Mouse (Mus musculus) stomach, postnatal 0 days (tissue): Measurements from ENCODE around the gene Ankib1. TPM values are rescaled to one million over a fixed set of nuclear protein-coding genes. Genes with fewer than 3 reads are reported as not detected.
"Not testable (repeated sequence)": the region's sequence is repeated elsewhere in the genome, so short reads cannot be mapped to it uniquely, and the experiment has no call there.

ENCODE experiments used
- ATAC-seq: fragments of 200-750 bp; cut with Nextera tagmentation; 2 replicates; pipeline ENCODE4 v1.8.0; 2017; ENCODE audit not compliant: low FRiP score, low TSS enrichment
- DNase-seq: peaks from one replicate; pipeline ENCODE4 v3.0.0-alpha.2; 2016; ENCODE audit warnings: low spot score
- H3K27ac ChIP-seq: fragments of 300-500 bp; sonication (generic); replicated peaks from 2 replicates; pipeline ENCODE4 v1.5.1; 2014; ENCODE audit warnings: mild to moderate bottlenecking, control low read depth
- H3K27me3 ChIP-seq: fragments of 300-500 bp; sonication (generic); 2 replicates; pipeline ENCODE4 v1.6.1; 2014; ENCODE audit warnings: low read length; ENCODE audit not compliant: control insufficient read depth, insufficient read depth
- H3K36me3 ChIP-seq: fragments of 300-500 bp; sonication (generic); 2 replicates; pipeline ENCODE4 v1.6.1; 2014; ENCODE audit warnings: low read length, mixed read lengths; ENCODE audit not compliant: control insufficient read depth, insufficient read depth
- H3K4me1 ChIP-seq: fragments of 300-500 bp; sonication (generic); replicated peaks from 2 replicates; pipeline ENCODE4 v1.6.1; 2014; ENCODE audit warnings: antibody characterized with exemption; ENCODE audit not compliant: control insufficient read depth, insufficient read depth
- H3K4me2 ChIP-seq: fragments of 300-500 bp; sonication (generic); replicated peaks from 2 replicates; pipeline ENCODE4 v1.6.1; 2014; ENCODE audit warnings: low read depth, mild to moderate bottlenecking, control low read depth, moderate library complexity
- H3K4me3 ChIP-seq: fragments of 300-500 bp; sonication (generic); 2 replicates; pipeline ENCODE4 v1.5.1; 2014; ENCODE audit warnings: low read depth, low read length, control low read depth
- H3K9ac ChIP-seq: fragments of 300-500 bp; sonication (generic); 2 replicates; pipeline ENCODE4 v1.6.1; 2014; ENCODE audit warnings: mild to moderate bottlenecking, low read length, control low read depth, mixed read lengths
- H3K9me3 ChIP-seq: fragments of 300-500 bp; sonication (generic); 2 replicates; pipeline ENCODE4 v1.6.1; 2016; ENCODE audit warnings: low read length; ENCODE audit not compliant: control insufficient read depth
- CTCF ChIP-seq: IDR thresholded peaks from 2 replicates; pipeline ENCODE4 v1.5.1; 2016; ENCODE audit warnings: antibody characterized with exemption, low read depth, mild to moderate bottlenecking, moderate library complexity
- EP300 ChIP-seq: optimal IDR thresholded peaks from 2 replicates; pipeline ENCODE3; 2016; ENCODE audit warnings: antibody characterized with exemption
- WGBS: fragments of 180-500 bp; shearing (Covaris S2); extraction: QIAGEN DNeasy Blood & Tissue Kit; methylation state at CpG from one replicate; pipeline ENCODE4 v1.1.7; 2014; 5-methylcytosine and 5-hydroxymethylcytosine counted together
- polyA plus RNA-seq: library from polyadenylated mRNA; unstranded; fragments of >200 nt; fragmentation: Nextera tagmentation; extraction: Ambion mirVana; gene quantifications from 2 replicates; pipeline ENCODE4 v1.2.1, GENCODE M21; 2015

The Ankib1 gene
- polyA plus RNA-seq, 1 experiment from 2014 or later = 6.2 TPM

DNA sequence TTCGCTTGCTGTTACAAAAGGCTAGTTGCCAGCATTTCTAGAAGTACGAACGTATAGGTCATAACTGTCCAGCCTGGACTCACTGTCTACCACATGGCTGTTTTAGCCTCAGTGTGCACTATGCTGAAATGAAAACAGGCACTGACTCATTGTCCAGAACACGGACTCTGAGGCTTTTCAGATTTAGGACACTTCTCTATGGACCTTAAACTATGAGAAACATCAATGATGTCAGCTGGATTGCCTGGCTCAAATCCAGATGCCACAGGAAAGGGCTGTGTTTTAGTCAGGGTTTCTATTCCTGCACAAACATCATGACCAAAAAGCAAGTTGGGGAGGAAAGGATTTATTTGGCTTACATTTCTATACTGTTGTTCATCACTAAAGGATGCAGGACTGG is 15.2 kb downstream of the Ankib1 start:
- H3K27me3 ChIP-seq = no peaks in the 10 kb centered on the region
- H3K4me3 ChIP-seq = no peak overlapping the region
- H3K27ac ChIP-seq = no peak overlapping the region
- no peak for TF ChIP-seq CTCF
- TF ChIP-seq EP300 = no peak
- H3K9me3 ChIP-seq = no peaks in the 10 kb centered on the region
- H3K9ac ChIP-seq = no peak overlapping the region
- no peaks in the 10 kb centered on the region for H3K4me1 ChIP-seq
- H3K36me3 ChIP-seq = no peaks in the 10 kb centered on the region
- H3K4me2 ChIP-seq = no peak overlapping the region
- ATAC-seq (no peak), DNase-seq (no peak)
- WGBS = 71% methylated on average over 4 of the region's 4 CpGs

DNA sequence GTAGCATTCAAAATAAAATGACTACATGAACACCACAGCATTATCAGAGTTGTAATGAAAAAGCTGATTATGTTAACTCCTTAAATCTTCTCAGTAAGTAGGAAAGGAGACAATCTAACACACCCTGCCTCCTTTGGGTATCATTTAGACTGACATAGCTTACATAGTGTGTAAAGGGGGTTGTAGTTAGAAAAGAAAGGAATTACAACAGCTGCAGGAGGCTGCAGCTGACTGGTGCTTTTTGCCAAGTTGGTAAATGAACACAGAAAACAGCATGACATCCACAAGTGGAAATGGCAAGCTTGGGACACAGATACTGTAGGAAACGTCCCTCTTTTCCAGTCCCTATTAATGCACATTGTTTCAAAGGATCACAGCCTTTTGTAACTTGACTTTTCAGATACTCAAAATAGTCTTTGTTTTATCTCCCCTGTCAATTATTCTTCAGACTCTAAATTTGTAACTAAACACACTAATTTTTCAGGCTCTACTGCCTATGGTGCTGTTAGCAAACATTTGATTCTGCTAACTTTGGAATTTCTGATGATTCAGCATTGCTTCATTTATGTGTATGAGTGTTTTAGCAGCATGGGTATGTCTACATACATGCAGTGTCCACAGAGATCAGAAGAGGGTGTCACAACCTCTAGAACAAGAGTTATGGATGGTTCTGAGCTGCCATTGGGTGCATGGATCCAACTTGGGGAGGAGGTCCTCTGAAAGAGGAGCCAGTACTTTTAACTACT is 17.8 kb downstream of the Ankib1 start:
- ATAC-seq = no peak
- 39% methylated on average over 1 of the region's 1 CpGs for WGBS
- TF ChIP-seq CTCF = no peak
- no peak for TF ChIP-seq EP300
- Histone ChIP-seq H3K9ac (no peak overlapping the region), H3K27ac (no peak overlapping the region), H3K9me3 (no peaks in the 10 kb centered on the region), H3K4me1 (no peaks in the 10 kb centered on the region), H3K4me2 (no peak overlapping the region), H3K27me3 (no peaks in the 10 kb centered on the region), H3K4me3 (no peak overlapping the region), H3K36me3 (no peaks in the 10 kb centered on the region)
- no peak for DNase-seq

DNA sequence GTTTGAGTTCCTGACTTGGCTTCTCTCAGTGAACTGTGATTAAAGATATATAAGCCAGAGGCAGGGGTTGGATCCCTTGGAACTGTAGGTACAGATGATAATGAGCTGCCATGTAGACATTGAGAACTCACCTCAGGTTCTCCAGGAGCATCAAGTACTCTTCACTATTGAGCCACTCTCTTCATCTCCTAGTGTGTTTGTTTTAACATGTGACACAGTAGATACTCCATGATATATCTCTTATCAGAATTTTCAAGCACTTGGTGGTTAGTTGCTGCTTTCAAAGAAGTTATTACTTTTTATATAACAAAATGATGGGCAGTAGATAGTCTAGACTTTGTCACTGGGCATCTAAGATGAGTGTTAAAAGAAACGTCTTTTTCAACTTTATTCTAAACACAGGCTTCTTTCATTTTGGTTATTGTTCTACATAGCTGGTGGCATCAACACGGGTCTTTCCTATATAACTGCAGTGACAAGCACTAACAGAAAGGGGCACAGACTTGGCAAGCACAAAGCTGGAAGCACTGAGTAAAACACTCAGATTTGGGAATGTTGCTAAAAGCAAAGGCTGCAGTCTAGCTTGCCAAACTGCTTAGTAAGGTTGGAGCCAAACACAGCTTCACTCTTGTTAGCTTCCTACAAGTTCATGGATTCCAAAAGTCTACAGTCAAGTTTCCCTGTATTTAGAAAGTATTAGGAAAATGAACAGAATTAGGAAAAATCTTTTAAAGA is 18.6 kb downstream of the Ankib1 start:
- Histone ChIP-seq H3K4me2 (no peak overlapping the region), H3K9ac (no peak overlapping the region), H3K4me3 (no peak overlapping the region), H3K9me3 (no peaks in the 10 kb centered on the region), H3K27ac (no peak overlapping the region), H3K36me3 (no peaks in the 10 kb centered on the region), H3K4me1 (no peaks in the 10 kb centered on the region), H3K27me3 (no peaks in the 10 kb centered on the region)
- WGBS = 73% methylated on average over 2 of the region's 2 CpGs
- TF ChIP-seq EP300 = no peak
- TF ChIP-seq CTCF = no peak
- DNase-seq = no peak
- no peak for ATAC-seq

DNA sequence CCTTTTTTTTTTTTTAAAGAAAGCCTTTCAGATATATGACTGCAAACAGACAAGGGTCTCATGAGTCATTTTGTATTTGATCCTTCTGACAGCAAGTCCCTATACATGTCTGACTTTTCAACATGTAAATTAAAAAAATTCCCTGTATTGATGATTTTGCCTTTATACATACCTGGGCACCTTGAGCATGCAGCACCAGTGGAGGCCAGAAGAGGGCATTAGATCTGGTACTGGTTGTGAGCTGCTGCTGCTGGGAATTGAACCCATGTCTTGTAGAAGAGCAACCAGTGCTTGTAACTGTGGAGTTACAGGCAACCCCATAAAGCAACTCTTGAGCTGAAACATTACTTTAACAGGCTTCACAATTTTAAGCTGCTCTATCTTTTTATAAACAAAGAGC is 20.1 kb downstream of the Ankib1 start:
- TF ChIP-seq EP300 = no peak
- TF ChIP-seq CTCF = peak; percentile 54
- Histone ChIP-seq H3K9ac (no peak overlapping the region), H3K27ac (no peak overlapping the region), H3K4me3 (no peak overlapping the region), H3K4me2 (no peak overlapping the region), H3K9me3 (no peaks in the 10 kb centered on the region), H3K27me3 (no peaks in the 10 kb centered on the region), H3K36me3 (no peaks in the 10 kb centered on the region), H3K4me1 (no peaks in the 10 kb centered on the region)
- ATAC-seq = no peak
- DNase-seq = peak; percentile 21

DNA sequence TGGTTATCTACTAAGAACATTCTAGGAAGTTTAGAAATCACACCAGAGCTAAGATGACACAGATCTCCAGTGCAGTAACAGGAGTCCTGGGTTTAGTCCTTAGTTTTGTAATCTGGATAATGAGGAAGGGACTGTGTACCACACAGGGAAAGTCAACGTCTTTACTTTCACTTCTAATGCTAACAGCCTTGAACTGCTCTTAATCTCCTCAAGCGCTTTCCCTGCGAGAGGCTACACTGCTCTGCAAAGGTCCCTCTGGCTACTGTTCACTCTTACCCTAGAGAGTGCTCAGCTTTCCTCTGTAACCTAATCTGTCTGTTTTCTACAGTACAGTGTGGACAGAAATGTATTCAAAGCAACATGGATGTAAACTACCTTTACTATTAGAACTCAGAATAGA is 30.7 kb downstream of the Ankib1 start:
- no peak overlapping the region for H3K4me3 ChIP-seq
- ATAC-seq (peak; percentile 76; the same call in 1 of the 2 replicates), DNase-seq (no peak)
- H3K4me2 ChIP-seq = no peak overlapping the region
- WGBS = 49% methylated on average over 3 of the region's 3 CpGs
- TF ChIP-seq CTCF (no peak), EP300 (no peak)
- no peaks in the 10 kb centered on the region for H3K27me3 ChIP-seq
- H3K36me3 ChIP-seq = no peaks in the 10 kb centered on the region
- no peak overlapping the region for H3K9ac ChIP-seq
- H3K4me1 ChIP-seq = no peaks in the 10 kb centered on the region
- no peaks in the 10 kb centered on the region for H3K9me3 ChIP-seq
- H3K27ac ChIP-seq = no peak overlapping the region

DNA sequence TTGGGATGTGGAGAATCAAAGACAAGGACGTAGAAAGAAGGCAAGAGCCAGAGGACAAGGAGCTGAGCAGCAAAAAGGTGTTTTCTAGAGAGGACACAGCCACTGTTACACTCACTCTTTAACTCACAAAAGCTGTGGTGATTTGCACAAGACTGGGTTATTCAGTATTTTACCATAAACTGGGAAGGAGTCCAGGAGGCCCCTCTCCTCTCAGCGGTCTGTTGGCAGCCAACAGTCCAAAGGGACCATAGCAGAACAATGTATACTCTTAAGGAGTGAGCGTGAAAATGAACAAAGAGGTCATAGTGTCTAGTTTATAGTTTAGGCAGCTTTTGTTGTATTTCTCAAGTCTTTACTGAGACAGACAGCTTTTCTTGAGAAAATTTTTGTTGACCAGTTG is 31.2 kb downstream of the Ankib1 start:
- TF ChIP-seq EP300 (no peak), CTCF (no peak)
- Histone ChIP-seq H3K9me3 (no peaks in the 10 kb centered on the region), H3K4me3 (no peak overlapping the region), H3K4me2 (no peak overlapping the region), H3K27ac (no peak overlapping the region), H3K27me3 (no peaks in the 10 kb centered on the region), H3K4me1 (no peaks in the 10 kb centered on the region), H3K9ac (no peak overlapping the region), H3K36me3 (no peaks in the 10 kb centered on the region)
- ATAC-seq (no peak), DNase-seq (no peak)
- 67% methylated on average over 3 of the region's 3 CpGs for WGBS

DNA sequence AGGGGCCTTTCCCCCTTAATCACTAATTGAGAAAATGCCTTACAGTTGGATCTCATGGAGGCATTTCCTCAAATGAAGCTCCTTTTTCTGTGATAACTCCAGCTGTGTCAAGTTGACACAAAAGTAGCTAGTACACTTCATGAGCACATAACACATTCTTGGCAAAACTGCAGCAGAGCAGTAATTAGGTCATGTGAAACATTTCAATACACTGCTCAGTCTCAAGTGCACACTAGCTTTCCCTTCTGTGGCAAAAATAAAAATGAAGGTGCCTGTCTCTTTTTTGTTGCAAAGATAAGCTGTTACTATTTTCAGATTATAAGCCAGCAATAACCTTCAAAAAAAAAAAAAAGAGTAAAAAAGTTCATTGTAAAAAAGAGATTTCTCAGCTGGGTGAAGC is 52.2 kb downstream of the Ankib1 start:
- H3K36me3 ChIP-seq, H3K4me3 ChIP-seq, DNase-seq, H3K4me1 ChIP-seq, H3K9ac ChIP-seq, H3K27ac ChIP-seq, H3K4me2 ChIP-seq, ATAC-seq, H3K27me3 ChIP-seq, H3K9me3 ChIP-seq: not testable (repeated sequence)

DNA sequence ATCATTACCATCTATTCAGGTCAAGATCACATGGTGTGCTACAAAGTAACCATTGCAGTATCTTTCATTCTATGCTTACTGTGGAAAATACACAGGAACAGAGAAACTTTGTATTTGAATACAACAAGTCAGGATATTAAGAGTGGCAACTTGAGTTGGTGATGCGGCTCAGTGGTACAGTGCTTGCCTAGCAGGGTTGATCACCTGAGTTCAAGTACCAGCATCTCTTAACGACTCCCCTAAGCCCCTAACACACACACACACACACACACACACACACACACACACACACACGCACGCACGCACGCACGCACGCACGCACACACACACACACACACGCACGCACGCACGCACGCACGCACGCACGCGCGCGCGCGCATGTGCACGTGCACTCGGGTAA is 69.9 kb downstream of the Ankib1 start:
- not testable (repeated sequence) for H3K36me3 ChIP-seq, H3K4me1 ChIP-seq, H3K4me3 ChIP-seq, DNase-seq, H3K27me3 ChIP-seq, H3K4me2 ChIP-seq, ATAC-seq, H3K9ac ChIP-seq, H3K9me3 ChIP-seq, H3K27ac ChIP-seq
- 95% methylated on average over 17 of the region's 24 CpGs for WGBS
